Mouse (Mus musculus) duodenum, adult 2 months (tissue): ENCODE measurements around the gene Llph. TPM values are rescaled to one million over a fixed set of nuclear protein-coding genes. Genes with fewer than 3 reads are reported as not detected.

Experiments
- polyA plus RNA-seq: library from polyadenylated mRNA; depleted of rRNA; stranded (reverse); fragments of >200 nt; gene quantifications from 2 replicates; pipeline ENCODE4 v1.2.3, GENCODE M21; 2012; ENCODE audit warnings: low replicate concordance; rRNA removed

The Llph gene
- polyA plus RNA-seq, result 0.74 and 0.98 TPM in 2 replicates

GRCm38 (mm10) chr10:120226871-120227661 lies at the start of gene Llph:
TSS of gene Llph (plus strand) at chr10:120227070.

GRCm38 (mm10) chr10:120201131-120201921 lies 25.5 kb upstream of the Llph start, which contains the start of gene Tmbim4:
TSS of gene Tmbim4 (plus strand) at chr10:120201590.

DNA sequence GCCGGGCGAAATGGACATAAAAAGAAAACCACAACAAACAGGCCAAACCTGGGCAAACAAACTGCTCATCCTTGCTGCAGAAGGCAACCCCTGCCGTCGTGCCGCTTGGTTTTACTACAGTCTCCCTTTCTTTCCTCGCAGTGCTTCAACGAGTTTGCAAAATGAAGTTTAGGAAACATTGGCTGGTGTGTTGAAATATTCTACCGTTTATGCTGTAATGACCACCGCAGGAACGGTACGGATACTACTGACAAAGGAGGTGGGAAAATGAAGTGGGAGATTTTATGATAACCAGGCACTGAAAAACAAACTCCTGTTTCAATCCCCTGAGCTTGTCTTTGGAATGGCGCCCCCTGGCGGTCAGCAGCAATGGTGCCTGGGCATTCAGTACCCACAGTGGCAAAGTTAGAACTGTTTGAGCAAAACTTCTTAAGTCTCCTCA lies 24.9 kb upstream of the Llph start, which contains the start of gene Irak3:
Gene Irak3 (minus strand): TSS at position 170 of the 442 bp plus-strand sequence.

Other genes with a start within 250 kb of the Llph start
- gene Helb, start 114.1 kb upstream of the Llph start, polyA plus RNA-seq, result 3.5 and 4.5 TPM in 2 replicates
- 375 and 415 TPM in 2 replicates for gene Tmbim4, start 25.5 kb upstream of the Llph start, polyA plus RNA-seq
- 0.68 and 1.2 TPM in 2 replicates for gene Irak3, start 24.9 kb upstream of the Llph start, polyA plus RNA-seq
- 0.68 and 0.74 TPM in 2 replicates for gene Hmga2, start 249.4 kb downstream of the Llph start, polyA plus RNA-seq